Mouse (Mus musculus): Measurements from ENCODE around the gene Ipo11. TPM values are rescaled to one million over a fixed set of nuclear protein-coding genes. Genes with fewer than 3 reads are reported as not detected.

The Ipo11 gene
- total and polyA plus RNA-seq, 3 experiments, result 41.2 to 91.5 (median 52.4) TPM

DNA sequence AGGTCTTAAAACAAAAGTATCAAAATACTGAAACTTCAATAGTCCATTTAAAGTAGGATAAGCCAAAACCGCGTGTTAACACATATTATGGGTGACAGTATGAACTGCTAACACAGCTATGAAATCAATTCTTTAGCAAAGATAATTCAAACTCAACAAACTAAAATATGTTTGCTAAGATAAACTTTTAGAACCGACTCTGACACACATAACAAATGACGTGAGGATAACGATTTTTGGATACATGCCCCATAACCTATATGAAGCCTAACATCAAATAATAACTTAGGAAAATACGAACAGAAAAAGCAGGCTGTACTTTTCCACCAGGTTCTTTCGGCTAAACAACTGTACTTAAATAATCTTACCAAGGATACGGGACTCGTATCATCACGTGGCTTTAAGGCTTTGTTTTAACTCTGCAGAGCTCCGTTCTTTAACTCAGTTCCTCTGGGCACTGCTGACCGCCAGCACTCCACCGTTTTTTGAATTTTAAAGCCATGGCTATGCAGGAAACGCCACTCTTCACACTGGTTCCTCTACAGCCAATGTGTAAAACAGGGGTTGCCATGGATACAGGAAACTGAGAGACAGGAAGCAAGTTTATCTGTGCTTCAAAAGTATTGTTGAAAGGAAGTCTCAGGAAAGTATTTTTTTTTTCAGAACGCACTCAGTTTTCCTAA is 100.8 kb downstream of the Ipo11 start:
- no peak overlapping the region for H3K4me2 ChIP-seq (ENCODE audit: insufficient read depth, low read depth, poor library complexity, severe bottlenecking)
- peaks cover 0 to 38% of the 10 kb centered on the region in 2 experiments for H3K36me3 ChIP-seq (replicated peaks in 1 of 2; ENCODE audit: control insufficient read depth in 1 of 2, insufficient read depth in 1 of 2, low read length in 1 of 2)
- H3K4me1 ChIP-seq (ENCODE audit: control insufficient read depth in 1 of 2, insufficient read depth in 2 of 2), result peaks cover 0 to 3% of the 10 kb centered on the region in 2 experiments; a peak in 1 of 4 replicates
- H3K27me3 ChIP-seq (replicated peaks), result no peaks in the 10 kb centered on the region
- in situ Hi-C loops (cut with MboI; ENCODE audit: low pct_ligation_motif_present, low pct_unique_long_range_greater_than_20kb, low sequenced_read_pairs), result no loop called here
- no peaks in the 10 kb centered on the region for H3K9me3 ChIP-seq (replicated peaks; ENCODE audit: low read length)
- H3K79me2 ChIP-seq (replicated peaks; ENCODE audit: control insufficient read depth, extremely low read depth, insufficient read depth, poor library complexity, severe bottlenecking), result no peaks in the 10 kb centered on the region
- no peak overlapping the region for H3K9ac ChIP-seq (ENCODE audit: insufficient read depth, low read depth)
- DNase-seq (ENCODE audit: extremely low read depth), result peak; percentile 15
- H3K4me3 ChIP-seq (replicated peaks in 1 of 3; ENCODE audit: low read depth in 2 of 3, low read length in 2 of 3, poor library complexity in 1 of 3), result no peak overlapping the region
- dilution Hi-C loops (cut with MboI; ENCODE audit: extremely low pct_ligation_motif_present, extremely low pct_unique_long_range_greater_than_20kb, low sequenced_read_pairs), result no loop called here
- no peak overlapping the region for H3K27ac ChIP-seq (ENCODE audit: insufficient read depth, low read depth)
- TF ChIP-seq CHD1 (IDR thresholded peaks at IDR 0.05; ENCODE audit: low read depth, low read length) (no peak), PAX5 (IDR thresholded peaks at IDR 0.05; ENCODE audit: low read length) (no peak), MYC (IDR thresholded peaks at IDR 0.05; ENCODE audit: low read depth, low read length) (no peak), UBTF (IDR thresholded peaks at IDR 0.05; ENCODE audit: low read depth, low read length) (no peak), SIN3A (IDR thresholded peaks at IDR 0.05; ENCODE audit: low read length) (no peak), JUN (IDR thresholded peaks at IDR 0.05; ENCODE audit: insufficient read depth, low read depth, low read length) (no peak), TCF12 (IDR thresholded peaks at IDR 0.05; ENCODE audit: low read depth, low read length) (no peak), E2F4 (IDR thresholded peaks at IDR 0.05; ENCODE audit: insufficient replicate concordance, low read depth, low read length) (no peak), ZC3H11A (IDR thresholded peaks at IDR 0.05; ENCODE audit: low read depth, low read length) (no peak), ZNF384 (IDR thresholded peaks at IDR 0.05; ENCODE audit: low read depth, low read length) (no peak), ELF1 (IDR thresholded peaks at IDR 0.05; ENCODE audit: low read depth, low read length) (no peak), NRF1 (IDR thresholded peaks at IDR 0.05; ENCODE audit: low read depth, low read length) (no peak), USF2 (conservative IDR thresholded peaks at IDR 0.05; ENCODE audit: low read depth, low read length) (no peak), POLR2A (IDR thresholded peaks at IDR 0.05; ENCODE audit: low read depth, low read length) (no peak), MAX (IDR thresholded peaks at IDR 0.05; ENCODE audit: low read length) (no peak), TBP (conservative IDR thresholded peaks at IDR 0.05; ENCODE audit: low read depth, low read length) (no peak)

DNA sequence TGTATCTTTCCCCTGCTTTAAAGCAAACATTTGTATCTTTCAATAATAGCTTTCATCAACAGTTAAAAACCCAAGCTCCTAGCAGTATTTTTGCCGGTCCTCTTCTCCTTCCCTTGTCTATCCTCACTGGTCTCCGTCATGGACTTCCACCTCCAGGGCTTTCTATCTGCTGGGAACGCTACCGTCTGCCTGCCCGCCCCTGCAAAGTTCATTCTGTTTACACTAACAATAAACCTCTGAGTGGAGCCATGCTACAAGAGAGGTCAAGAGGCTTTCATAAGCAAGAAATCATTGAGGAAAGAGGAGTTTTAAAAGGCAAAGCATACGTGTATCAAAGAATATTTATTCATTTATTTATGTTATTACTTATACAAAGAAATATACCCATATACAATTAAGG is 106.7 kb downstream of the Ipo11 start:
- no peaks in the 10 kb centered on the region for H3K9me3 ChIP-seq (replicated peaks; ENCODE audit: low read length)
- dilution Hi-C loops (cut with MboI; ENCODE audit: extremely low pct_ligation_motif_present, extremely low pct_unique_long_range_greater_than_20kb, low sequenced_read_pairs) (no loop called here), in situ Hi-C loops (cut with MboI; ENCODE audit: low pct_ligation_motif_present, low pct_unique_long_range_greater_than_20kb, low sequenced_read_pairs) (no loop called here)
- peaks cover 0 to 42% of the 10 kb centered on the region in 2 experiments for H3K36me3 ChIP-seq (replicated peaks in 1 of 2; ENCODE audit: control insufficient read depth in 1 of 2, insufficient read depth in 1 of 2, low read length in 1 of 2)
- no peak for TF ChIP-seq MEF2A (IDR thresholded peaks at IDR 0.05; ENCODE audit: borderline replicate concordance, low read depth, low read length)
- no peak for TF ChIP-seq MAFK (IDR thresholded peaks at IDR 0.05; ENCODE audit: insufficient replicate concordance, low read length)
- TF ChIP-seq ELF1 (IDR thresholded peaks at IDR 0.05; ENCODE audit: low read depth, low read length), result no peak
- no peak for TF ChIP-seq MYC (IDR thresholded peaks at IDR 0.05; ENCODE audit: low read depth, low read length)
- TF ChIP-seq CHD1 (IDR thresholded peaks at IDR 0.05; ENCODE audit: low read depth, low read length), result no peak
- TF ChIP-seq RAD21 (IDR thresholded peaks at IDR 0.05; ENCODE audit: low read depth, low read length), result no peak
- no peak for TF ChIP-seq BHLHE40 (IDR thresholded peaks at IDR 0.05; ENCODE audit: low read depth, low read length)
- TF ChIP-seq USF1 (IDR thresholded peaks at IDR 0.05; ENCODE audit: low read depth, low read length), result no peak
- TF ChIP-seq USF2 (conservative IDR thresholded peaks at IDR 0.05; ENCODE audit: low read depth, low read length), result no peak
- TF ChIP-seq ETS1 (conservative IDR thresholded peaks at IDR 0.05; ENCODE audit: low read depth, low read length), result no peak
- no peak for TF ChIP-seq EP300 (IDR thresholded peaks at IDR 0.05; ENCODE audit: low read length)
- TF ChIP-seq TCF12 (IDR thresholded peaks at IDR 0.05; ENCODE audit: low read depth, low read length), result no peak
- no peak for TF ChIP-seq RCOR1 (conservative IDR thresholded peaks at IDR 0.05; ENCODE audit: low read depth, low read length)
- no peak for TF ChIP-seq HCFC1 (IDR thresholded peaks at IDR 0.05; ENCODE audit: low read depth, low read length)
- TF ChIP-seq TBP (conservative IDR thresholded peaks at IDR 0.05; ENCODE audit: low read depth, low read length), result no peak
- H3K4me1 ChIP-seq (ENCODE audit: control insufficient read depth in 1 of 2, insufficient read depth in 2 of 2), result no peaks in the 10 kb centered on the region
- DNase-seq (ENCODE audit: extremely low read depth), result no peak
- H3K27me3 ChIP-seq (replicated peaks), result no peaks in the 10 kb centered on the region
- no peak overlapping the region for H3K9ac ChIP-seq (ENCODE audit: insufficient read depth, low read depth)
- H3K27ac ChIP-seq (ENCODE audit: insufficient read depth, low read depth), result no peak overlapping the region
- H3K4me3 ChIP-seq (replicated peaks in 1 of 3; ENCODE audit: low read depth in 2 of 3, low read length in 2 of 3, poor library complexity in 1 of 3), result no peak overlapping the region
- no peak overlapping the region for H3K4me2 ChIP-seq (ENCODE audit: insufficient read depth, low read depth, poor library complexity, severe bottlenecking)
- no peaks in the 10 kb centered on the region for H3K79me2 ChIP-seq (replicated peaks; ENCODE audit: control insufficient read depth, extremely low read depth, insufficient read depth, poor library complexity, severe bottlenecking)
